Mouse (Mus musculus): Measurements from ENCODE around the gene Cluap1. TPM values are rescaled to one million over a fixed set of nuclear protein-coding genes. Genes with fewer than 3 reads are reported as not detected.

Cluap1 gene
- polyA plus RNA-seq, 1 experiment from 2014 or later = 24.9 TPM

GRCm38 (mm10) chr16:3896046-3896445 is 12.6 kb upstream of the Cluap1 start:
- no peak overlapping the region for H3K27ac ChIP-seq (replicated peaks)
- no peak for ATAC-seq (ENCODE audit: low FRiP score, low read depth)
- no peak overlapping the region for H3K4me2 ChIP-seq (replicated peaks)
- H3K27me3 ChIP-seq = no peaks in the 10 kb centered on the region
- no peaks in the 10 kb centered on the region for H3K9me3 ChIP-seq
- peaks cover 54% of the 10 kb centered on the region for H3K36me3 ChIP-seq
- H3K9ac ChIP-seq (replicated peaks) = no peak overlapping the region
- no peak overlapping the region for H3K4me3 ChIP-seq
- no peaks in the 10 kb centered on the region for H3K4me1 ChIP-seq
- WGBS = 94% methylated on average over 6 of the region's 6 CpGs

- no peak for ATAC-seq (ENCODE audit: low FRiP score, low read depth)
- peaks cover 59% of the 10 kb centered on the region for H3K36me3 ChIP-seq
Observed at GRCm38 (mm10) chr16:3896553-3896952, 12.0 kb upstream of the Cluap1 start.

GRCm38 (mm10) chr16:3907471-3907870 is 1.1 kb upstream of the Cluap1 start:
- Histone ChIP-seq H3K27me3 (no peaks in the 10 kb centered on the region), H3K9me3 (no peaks in the 10 kb centered on the region), H3K27ac (replicated peaks) (no peak overlapping the region), H3K4me3 (no peak overlapping the region), H3K36me3 (peaks cover 43% of the 10 kb centered on the region), H3K4me2 (replicated peaks) (no peak overlapping the region), H3K9ac (replicated peaks) (no peak overlapping the region), H3K4me1 (peaks cover 16% of the 10 kb centered on the region)
- WGBS = 76% methylated on average over 2 of the region's 2 CpGs
- ATAC-seq (ENCODE audit: low FRiP score, low read depth) = no peak

More at GRCm38 (mm10) chr16:3896553-3896952, 12.0 kb upstream of the Cluap1 start:
- H3K27me3 ChIP-seq = no peaks in the 10 kb centered on the region
- H3K4me2 ChIP-seq (replicated peaks) = no peak overlapping the region
- 89% methylated on average over 1 of the region's 1 CpGs for WGBS
- no peak overlapping the region for H3K9ac ChIP-seq (replicated peaks)
- H3K9me3 ChIP-seq = no peaks in the 10 kb centered on the region
- no peaks in the 10 kb centered on the region for H3K4me1 ChIP-seq
- no peak overlapping the region for H3K27ac ChIP-seq (replicated peaks)
- no peak overlapping the region for H3K4me3 ChIP-seq

- 11% methylated on average over 20 of the region's 20 CpGs for WGBS
- Histone ChIP-seq H3K36me3 (peaks cover 45% of the 10 kb centered on the region), H3K27ac (replicated peaks) (peak overlapping the region; percentile 67)
Observed at GRCm38 (mm10) chr16:3909118-3909517, 517 bp downstream of the Cluap1 start.

GRCm38 (mm10) chr16:3920756-3921155 is 12.2 kb downstream of the Cluap1 start:
- WGBS = 99% methylated on average over 2 of the region's 2 CpGs
- Histone ChIP-seq H3K9me3 (no peaks in the 10 kb centered on the region), H3K4me2 (replicated peaks) (no peak overlapping the region), H3K4me1 (no peaks in the 10 kb centered on the region), H3K27me3 (no peaks in the 10 kb centered on the region), H3K36me3 (peaks cover 53% of the 10 kb centered on the region), H3K9ac (replicated peaks) (no peak overlapping the region), H3K27ac (replicated peaks) (no peak overlapping the region), H3K4me3 (no peak overlapping the region)
- no peak for ATAC-seq (ENCODE audit: low FRiP score, low read depth)

More at GRCm38 (mm10) chr16:3909118-3909517, 517 bp downstream of the Cluap1 start:
- Histone ChIP-seq H3K9ac (replicated peaks) (peak overlapping the region; percentile 69), H3K4me3 (peak overlapping the region; percentile 59), H3K4me1 (peaks cover 16% of the 10 kb centered on the region), H3K4me2 (replicated peaks) (peak overlapping the region; percentile 77), H3K9me3 (no peaks in the 10 kb centered on the region), H3K27me3 (no peaks in the 10 kb centered on the region)
- ATAC-seq (ENCODE audit: low FRiP score, low read depth) = no peak

- no peak for ATAC-seq (ENCODE audit: low FRiP score, low read depth)
- no peak overlapping the region for H3K9ac ChIP-seq (replicated peaks)
- H3K9me3 ChIP-seq = no peaks in the 10 kb centered on the region
- no peak overlapping the region for H3K27ac ChIP-seq (replicated peaks)
- no peaks in the 10 kb centered on the region for H3K4me1 ChIP-seq
- 92% methylated on average over 3 of the region's 3 CpGs for WGBS
- no peaks in the 10 kb centered on the region for H3K27me3 ChIP-seq
- H3K4me2 ChIP-seq (replicated peaks) = no peak overlapping the region
- peaks cover 65% of the 10 kb centered on the region for H3K36me3 ChIP-seq
- no peak overlapping the region for H3K4me3 ChIP-seq
Observed at GRCm38 (mm10) chr16:3923515-3923914, 14.9 kb downstream of the Cluap1 start.

- no peak for ATAC-seq (ENCODE audit: low FRiP score, low read depth)
- no peaks in the 10 kb centered on the region for H3K27me3 ChIP-seq
- H3K36me3 ChIP-seq = peaks cover 67% of the 10 kb centered on the region
- H3K4me1 ChIP-seq = no peaks in the 10 kb centered on the region
- H3K9ac ChIP-seq (replicated peaks) = no peak overlapping the region
- H3K4me2 ChIP-seq (replicated peaks) = no peak overlapping the region
- no peak overlapping the region for H3K4me3 ChIP-seq
- no peaks in the 10 kb centered on the region for H3K9me3 ChIP-seq
- 85% methylated on average over 4 of the region's 4 CpGs for WGBS
- no peak overlapping the region for H3K27ac ChIP-seq (replicated peaks)
Observed at GRCm38 (mm10) chr16:3923966-3924365, 15.4 kb downstream of the Cluap1 start.

GRCm38 (mm10) chr16:3928582-3928981 is 20.0 kb downstream of the Cluap1 start:
- no peak overlapping the region for H3K27ac ChIP-seq (replicated peaks)
- no peak overlapping the region for H3K4me3 ChIP-seq
- no peaks in the 10 kb centered on the region for H3K4me1 ChIP-seq
- H3K9me3 ChIP-seq = no peaks in the 10 kb centered on the region
- no peak overlapping the region for H3K4me2 ChIP-seq (replicated peaks)
- no peak overlapping the region for H3K9ac ChIP-seq (replicated peaks)
- H3K36me3 ChIP-seq = peaks cover 55% of the 10 kb centered on the region
- no peaks in the 10 kb centered on the region for H3K27me3 ChIP-seq
- 81% methylated on average over 1 of the region's 1 CpGs for WGBS
- ATAC-seq (ENCODE audit: low FRiP score, low read depth) = no peak

- Histone ChIP-seq H3K4me3 (no peak overlapping the region), H3K4me2 (replicated peaks) (no peak overlapping the region), H3K9me3 (no peaks in the 10 kb centered on the region), H3K9ac (replicated peaks) (no peak overlapping the region), H3K36me3 (peaks cover 55% of the 10 kb centered on the region), H3K27me3 (no peaks in the 10 kb centered on the region), H3K4me1 (no peaks in the 10 kb centered on the region), H3K27ac (replicated peaks) (no peak overlapping the region)
- no peak for ATAC-seq (ENCODE audit: low FRiP score, low read depth)
- 81% methylated on average over 7 of the region's 7 CpGs for WGBS
Observed at GRCm38 (mm10) chr16:3929151-3929550, 20.6 kb downstream of the Cluap1 start.

GRCm38 (mm10) chr16:3933536-3933935 is 24.9 kb downstream of the Cluap1 start:
- ATAC-seq (ENCODE audit: low FRiP score, low read depth) = no peak
- Histone ChIP-seq H3K9ac (replicated peaks) (no peak overlapping the region), H3K27ac (replicated peaks) (no peak overlapping the region), H3K9me3 (no peaks in the 10 kb centered on the region), H3K4me2 (replicated peaks) (no peak overlapping the region), H3K4me1 (no peaks in the 10 kb centered on the region), H3K36me3 (peaks cover 65% of the 10 kb centered on the region), H3K27me3 (no peaks in the 10 kb centered on the region), H3K4me3 (no peak overlapping the region)
- WGBS = 92% methylated on average over 6 of the region's 6 CpGs

- Histone ChIP-seq H3K27me3 (no peaks in the 10 kb centered on the region), H3K4me3 (no peak overlapping the region), H3K36me3 (peaks cover 66% of the 10 kb centered on the region), H3K27ac (replicated peaks) (no peak overlapping the region), H3K9me3 (no peaks in the 10 kb centered on the region), H3K4me2 (replicated peaks) (no peak overlapping the region), H3K9ac (replicated peaks) (no peak overlapping the region), H3K4me1 (no peaks in the 10 kb centered on the region)
- no peak for ATAC-seq (ENCODE audit: low FRiP score, low read depth)
- whole genome bisulfite sequencing = 91% methylated on average over 1 of the region's 1 CpGs
Observed at GRCm38 (mm10) chr16:3934091-3934490, 25.5 kb downstream of the Cluap1 start.

- Histone ChIP-seq H3K4me2 (replicated peaks) (no peak overlapping the region), H3K4me1 (no peaks in the 10 kb centered on the region), H3K9me3 (no peaks in the 10 kb centered on the region), H3K27me3 (no peaks in the 10 kb centered on the region), H3K27ac (replicated peaks) (no peak overlapping the region), H3K4me3 (no peak overlapping the region), H3K36me3 (peaks cover 62% of the 10 kb centered on the region), H3K9ac (replicated peaks) (no peak overlapping the region)
- WGBS = 87% methylated on average over 4 of the region's 4 CpGs
- no peak for ATAC-seq (ENCODE audit: low FRiP score, low read depth)
Observed at GRCm38 (mm10) chr16:3934701-3935100, 26.1 kb downstream of the Cluap1 start.

- no peak overlapping the region for H3K4me3 ChIP-seq
- WGBS = 94% methylated on average over 1 of the region's 1 CpGs
- H3K27me3 ChIP-seq = no peaks in the 10 kb centered on the region
- no peak for ATAC-seq (ENCODE audit: low FRiP score, low read depth)
- H3K36me3 ChIP-seq = no peaks in the 10 kb centered on the region
- H3K9me3 ChIP-seq = no peaks in the 10 kb centered on the region
- H3K4me1 ChIP-seq = no peaks in the 10 kb centered on the region
- no peak overlapping the region for H3K27ac ChIP-seq (replicated peaks)
- H3K4me2 ChIP-seq (replicated peaks) = no peak overlapping the region
- H3K9ac ChIP-seq (replicated peaks) = no peak overlapping the region
Observed at GRCm38 (mm10) chr16:3951141-3951540, 42.5 kb downstream of the Cluap1 start.

Measured in midbrain, embryonic 12.5 days (tissue).